Mouse (Mus musculus) adrenal gland, adult (tissue): ENCODE measurements around the gene Zbtb7b.

Experiments
- DNase-seq, 2 experiments: peaks; one replicate each; pipeline ENCODE4 v3.0.0; 2022 to 2023; ENCODE audit warnings: low spot score in 1 of 2; ENCODE audit not compliant: inconsistent age in 2 of 2

Zbtb7b gene

GRCm38 (mm10) chr3:89418861-89419250 lies 24.3 kb upstream of the Zbtb7b start:
- DNase-seq, result peak; percentile 88 to 97

- peak; percentile 97 to 98 for DNase-seq
Observed at GRCm38 (mm10) chr3:89418170-89418860, 23.7 kb upstream of the Zbtb7b start, which contains the start of the genes Cks1b and Shc1. TSS of gene Cks1b (minus strand) at chr3:89418383. TSS of gene Shc1 (plus strand) at chr3:89418443.

- DNase-seq, result no peak
Observed at GRCm38 (mm10) chr3:89417840-89418169, 23.2 kb upstream of the Zbtb7b start.

- DNase-seq, result no peak
Observed at GRCm38 (mm10) chr3:89417131-89417530, 22.6 kb upstream of the Zbtb7b start.

GRCm38 (mm10) chr3:89416158-89416557 lies 21.6 kb upstream of the Zbtb7b start:
- no peak for DNase-seq

GRCm38 (mm10) chr3:89411490-89412393 lies 17.2 kb upstream of the Zbtb7b start, which contains the start of gene Flad1:
TSS of gene Flad1 (minus strand) at chr3:89411870.
- peak; percentile 98 to 100 for DNase-seq

GRCm38 (mm10) chr3:89410864-89411263 lies 16.3 kb upstream of the Zbtb7b start:
- peak in 1 of 2 experiments; percentile 51 for DNase-seq

GRCm38 (mm10) chr3:89409701-89410100 lies 15.1 kb upstream of the Zbtb7b start:
- no peak for DNase-seq

GRCm38 (mm10) chr3:89408448-89408847 lies 13.9 kb upstream of the Zbtb7b start:
- no peak for DNase-seq

GRCm38 (mm10) chr3:89406887-89407286 lies 12.3 kb upstream of the Zbtb7b start:
- no peak for DNase-seq

GRCm38 (mm10) chr3:89402693-89403092 lies 8.1 kb upstream of the Zbtb7b start, which contains the start of gene Lenep:
TSS of gene Lenep (minus strand) at chr3:89402793.
- no peak for DNase-seq

GRCm38 (mm10) chr3:89401329-89401728 lies 6.8 kb upstream of the Zbtb7b start:
- DNase-seq, result no peak

- no peak for DNase-seq
Observed at GRCm38 (mm10) chr3:89396654-89397005, 2.1 kb upstream of the Zbtb7b start.

- peak; percentile 79 to 94 for DNase-seq
Observed at GRCm38 (mm10) chr3:89395806-89396653, 1.5 kb upstream of the Zbtb7b start.

- DNase-seq, result peak in 1 of 2 experiments; percentile 57
Observed at GRCm38 (mm10) chr3:89395419-89395805, 836 bp upstream of the Zbtb7b start.

GRCm38 (mm10) chr3:89394894-89395256 lies 299 bp upstream of the Zbtb7b start:
- peak; percentile 90 to 96 for DNase-seq

GRCm38 (mm10) chr3:89393605-89394004 lies 971 bp downstream of the Zbtb7b start:
- DNase-seq, result peak; percentile 99 to 100

- peak; percentile 71 to 86 for DNase-seq
Observed at GRCm38 (mm10) chr3:89392871-89393311, 1.7 kb downstream of the Zbtb7b start.

GRCm38 (mm10) chr3:89391663-89392511 lies 2.7 kb downstream of the Zbtb7b start:
- peak; percentile 87 to 95 for DNase-seq
